Mouse (Mus musculus) lung, adult 18-20 months (tissue): Measurements from ENCODE around the gene Gne.

Experiments
- DNase-seq, 2 experiments: peaks; one replicate each; pipeline ENCODE4 v3.0.0; 2022; ENCODE audit warnings: mixed read lengths in 2 of 2

Gene Gne

GRCm38 (mm10) chr4:44083945-44084344, at the start of gene Gne:
Gene Gne, minus strand, starts transcription at chr4:44084177.
- DNase-seq, result peak; percentile 61 to 71

- no peak for DNase-seq
Measured at GRCm38 (mm10) chr4:44126805-44127204, 42.8 kb upstream of the Gne start.

- DNase-seq, result peak in 1 of 2 experiments; percentile 30
Measured at GRCm38 (mm10) chr4:44119410-44120201, 35.6 kb upstream of the Gne start.

GRCm38 (mm10) chr4:44115046-44115445, 31.1 kb upstream of the Gne start:
- no peak for DNase-seq

GRCm38 (mm10) chr4:44113393-44114138, 29.6 kb upstream of the Gne start:
- DNase-seq, result no peak

GRCm38 (mm10) chr4:44112741-44113140, 28.8 kb upstream of the Gne start:
- DNase-seq, result peak in 1 of 2 experiments; percentile 46

GRCm38 (mm10) chr4:44110771-44111170, 26.8 kb upstream of the Gne start:
- no peak for DNase-seq

- no peak for DNase-seq
Measured at GRCm38 (mm10) chr4:44108297-44108696, 24.3 kb upstream of the Gne start.

- DNase-seq, result peak; percentile 39 to 62
Measured at GRCm38 (mm10) chr4:44107339-44107738, 23.4 kb upstream of the Gne start.

GRCm38 (mm10) chr4:44106297-44106821, 22.4 kb upstream of the Gne start:
- DNase-seq, result no peak

- DNase-seq, result no peak
Measured at GRCm38 (mm10) chr4:44104195-44104917, 20.4 kb upstream of the Gne start.

GRCm38 (mm10) chr4:44103620-44104019, 19.6 kb upstream of the Gne start:
- peak in 1 of 2 experiments; percentile 33 for DNase-seq

GRCm38 (mm10) chr4:44097576-44098335, 13.8 kb upstream of the Gne start:
- no peak for DNase-seq

- DNase-seq, result no peak
Measured at GRCm38 (mm10) chr4:44094475-44094874, 10.5 kb upstream of the Gne start.

GRCm38 (mm10) chr4:44092359-44092758, 8.4 kb upstream of the Gne start:
- no peak for DNase-seq

GRCm38 (mm10) chr4:44085566-44085965, 1.6 kb upstream of the Gne start:
- DNase-seq, result no peak

GRCm38 (mm10) chr4:44084602-44085325, 787 bp upstream of the Gne start:
- no peak for DNase-seq

GRCm38 (mm10) chr4:44078358-44078933, 5.5 kb downstream of the Gne start:
- DNase-seq, result peak in 1 of 2 experiments; percentile 38

- DNase-seq, result no peak
Measured at GRCm38 (mm10) chr4:44074422-44074821, 9.6 kb downstream of the Gne start.

- DNase-seq, result no peak
Measured at GRCm38 (mm10) chr4:44073799-44074198, 10.2 kb downstream of the Gne start.

- DNase-seq, result no peak
Measured at GRCm38 (mm10) chr4:44072873-44073441, 11.0 kb downstream of the Gne start.
